Mouse (Mus musculus) midbrain, embryonic 12.5 days (tissue): Measurements from ENCODE around the gene Gigyf2. TPM values are rescaled to one million over a fixed set of nuclear protein-coding genes. Genes with fewer than 3 reads are reported as not detected.

ENCODE experiments used
- ATAC-seq: fragments of 200-750 bp; cut with Nextera tagmentation; 2 replicates; pipeline ENCODE4 v1.8.0; 2017; ENCODE audit warnings: low read depth, moderate TSS enrichment, moderate library complexity; ENCODE audit not compliant: low FRiP score
- H3K27ac ChIP-seq: fragments of 300-500 bp; sonication (generic); replicated peaks from 2 replicates; pipeline ENCODE4 v1.5.1; 2016; ENCODE audit warnings: mild to moderate bottlenecking
- H3K27me3 ChIP-seq: fragments of 300-500 bp; sonication (generic); 2 replicates; pipeline ENCODE4 v1.6.1; 2016; ENCODE audit warnings: mild to moderate bottlenecking
- H3K36me3 ChIP-seq: fragments of 300-500 bp; sonication (generic); 2 replicates; pipeline ENCODE4 v1.6.1; 2016
- H3K4me1 ChIP-seq: fragments of 300-500 bp; sonication (generic); 2 replicates; pipeline ENCODE4 v1.6.1; 2016
- H3K4me2 ChIP-seq: fragments of 300-500 bp; sonication (generic); replicated peaks from 2 replicates; pipeline ENCODE4 v1.6.1; 2016; ENCODE audit warnings: mild to moderate bottlenecking, moderate library complexity
- H3K4me3 ChIP-seq: fragments of 300-500 bp; sonication (generic); 2 replicates; pipeline ENCODE4 v1.5.1; 2016; ENCODE audit warnings: mild to moderate bottlenecking
- H3K9ac ChIP-seq: fragments of 300-500 bp; sonication (generic); replicated peaks from 2 replicates; pipeline ENCODE4 v1.6.1; 2016; ENCODE audit warnings: mild to moderate bottlenecking, moderate library complexity
- H3K9me3 ChIP-seq: fragments of 300-500 bp; sonication (generic); 2 replicates; pipeline ENCODE4 v1.6.1; 2016; ENCODE audit warnings: mild to moderate bottlenecking
- WGBS: fragments of 180-500 bp; shearing (Covaris S2); methylation state at CpG from one replicate; pipeline ENCODE4 v1.1.7; 2016; 5-methylcytosine and 5-hydroxymethylcytosine counted together
- polyA plus RNA-seq: library from polyadenylated mRNA; unstranded; fragments of >200 nt; fragmentation: Nextera tagmentation; extraction: Ambion mirVana; gene quantifications from 2 replicates; pipeline ENCODE4 v1.2.1, GENCODE M21; 2016

Gene Gigyf2
- 64.3 and 71.7 TPM in 2 replicates for polyA plus RNA-seq

DNA sequence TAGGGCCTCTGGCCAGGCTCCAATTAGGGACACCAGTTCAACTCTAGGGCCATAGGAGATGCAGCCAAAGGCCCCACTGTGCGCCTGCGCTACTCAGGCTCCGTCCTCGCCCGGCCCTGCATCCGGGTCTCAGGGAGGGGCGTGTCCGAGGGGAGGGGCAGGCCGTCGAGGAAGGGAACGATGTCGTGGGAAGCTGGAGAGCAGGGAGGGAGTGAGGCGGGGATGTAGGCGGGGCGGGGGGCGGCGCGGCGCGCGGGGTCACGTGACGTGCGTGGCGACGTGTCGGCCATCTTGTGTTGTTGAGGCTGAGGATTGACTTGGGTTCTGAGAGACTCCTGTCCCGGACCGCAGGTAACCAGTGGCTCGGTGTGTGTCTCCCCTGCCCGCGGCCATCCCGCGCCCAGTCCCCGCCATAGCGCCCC lies at the start of gene Gigyf2:
TSS of gene Gigyf2 (plus strand) at position 257 of the 422 bp plus-strand sequence.
- peak; percentile 97 for ATAC-seq
- no peaks in the 10 kb centered on the region for H3K36me3 ChIP-seq
- peaks cover under 1% of the 10 kb centered on the region; the same call in 1 of the 2 replicates for H3K9me3 ChIP-seq
- peak within 1 kb of the TSS; percentile 78 for H3K4me2 ChIP-seq
- peak within 1 kb of the TSS; percentile 85 for H3K4me3 ChIP-seq
- peaks cover 9% of the 10 kb centered on the region for H3K4me1 ChIP-seq
- peak within 1 kb of the TSS; percentile 92 for H3K27ac ChIP-seq
- H3K27me3 ChIP-seq = no peaks in the 10 kb centered on the region
- peak within 1 kb of the TSS; percentile 85 for H3K9ac ChIP-seq
- WGBS = under 1% methylated on average over 29 of the region's 36 CpGs

DNA sequence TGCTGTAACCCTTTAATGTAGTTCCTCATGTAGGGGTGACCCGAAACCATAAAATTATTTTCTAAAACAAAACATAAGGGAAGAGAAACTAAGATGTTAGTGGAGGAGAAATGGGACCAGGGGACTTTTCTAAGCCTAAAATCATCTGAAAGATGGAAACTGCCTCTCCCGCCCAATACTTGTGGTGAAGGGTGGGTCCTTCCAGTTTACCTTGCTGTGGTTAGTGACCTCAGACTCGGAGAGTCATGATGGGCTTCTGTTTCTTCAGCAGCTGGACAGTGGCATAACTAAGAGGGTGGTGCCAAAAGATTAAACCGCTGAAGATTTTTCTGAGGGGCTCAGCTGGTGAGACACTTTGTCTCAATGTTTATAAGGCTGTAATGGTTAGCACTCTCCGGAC lies 46.5 kb upstream of the Gigyf2 start:
- H3K27me3 ChIP-seq = 0 out of 2 replicates have a peak, but pooled peaks cover 5% of the 10 kb centered on the region
- ATAC-seq = no peak

DNA sequence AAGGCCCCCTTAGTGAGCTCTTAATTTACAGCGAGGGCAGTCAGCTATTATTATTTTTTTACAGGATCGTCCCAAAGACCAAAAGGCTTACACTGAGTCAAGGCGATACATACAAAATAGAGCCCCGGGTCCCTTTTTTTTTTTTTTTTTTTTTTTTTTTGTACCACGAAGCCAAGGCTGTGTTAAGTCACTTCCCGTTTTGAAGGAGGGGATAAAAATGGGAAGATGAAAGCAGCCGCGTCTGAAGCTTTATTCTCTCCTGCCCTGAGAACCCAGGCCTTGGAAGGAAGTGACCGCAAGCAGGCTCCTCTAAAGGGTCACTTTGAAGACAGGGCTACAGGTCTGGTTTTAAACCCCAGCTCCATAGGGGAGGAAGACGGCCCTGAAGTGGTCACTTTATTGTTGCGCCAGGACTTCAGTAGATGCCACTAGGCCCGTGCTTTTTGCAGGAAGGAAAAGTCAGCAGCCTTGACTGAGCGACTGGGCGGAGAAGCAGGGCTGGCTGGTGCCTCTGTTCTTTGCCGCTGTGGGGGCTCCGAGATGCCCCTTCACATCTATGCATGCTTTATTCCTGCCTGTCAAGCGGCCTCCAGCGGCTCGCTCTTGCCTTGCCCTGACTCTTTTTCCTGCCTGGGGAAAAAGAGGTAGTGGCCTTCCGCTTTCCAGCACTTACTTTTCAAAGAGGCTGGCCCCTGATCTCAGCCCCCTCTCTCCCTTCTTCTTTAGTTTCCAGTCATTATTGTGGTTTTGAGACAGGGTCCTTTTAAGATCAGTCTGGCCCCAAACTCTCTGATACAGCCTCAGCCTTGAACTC lies 45.0 kb upstream of the Gigyf2 start:
- no peak overlapping the region for H3K9ac ChIP-seq
- ATAC-seq = no peak
- H3K4me2 ChIP-seq = peak overlapping the region; percentile 28
- 0 out of 2 replicates have a peak, but pooled peaks cover 5% of the 10 kb centered on the region for H3K27me3 ChIP-seq
- WGBS = 18% methylated on average over 20 of the region's 20 CpGs
- no peaks in the 10 kb centered on the region for H3K36me3 ChIP-seq
- H3K4me1 ChIP-seq = peaks cover 3% of the 10 kb centered on the region; the same call in 1 of the 2 replicates
- H3K9me3 ChIP-seq = no peaks in the 10 kb centered on the region
- no peak overlapping the region for H3K4me3 ChIP-seq
- H3K27ac ChIP-seq = no peak overlapping the region

More for the DNA sequence above, 46.5 kb upstream of the Gigyf2 start:
- Histone ChIP-seq H3K36me3 (no peaks in the 10 kb centered on the region), H3K4me3 (no peak overlapping the region), H3K4me2 (no peak overlapping the region), H3K9ac (no peak overlapping the region), H3K9me3 (no peaks in the 10 kb centered on the region), H3K4me1 (peaks cover 3% of the 10 kb centered on the region; the same call in 1 of the 2 replicates), H3K27ac (no peak overlapping the region)
- 82% methylated on average over 5 of the region's 5 CpGs for WGBS

DNA sequence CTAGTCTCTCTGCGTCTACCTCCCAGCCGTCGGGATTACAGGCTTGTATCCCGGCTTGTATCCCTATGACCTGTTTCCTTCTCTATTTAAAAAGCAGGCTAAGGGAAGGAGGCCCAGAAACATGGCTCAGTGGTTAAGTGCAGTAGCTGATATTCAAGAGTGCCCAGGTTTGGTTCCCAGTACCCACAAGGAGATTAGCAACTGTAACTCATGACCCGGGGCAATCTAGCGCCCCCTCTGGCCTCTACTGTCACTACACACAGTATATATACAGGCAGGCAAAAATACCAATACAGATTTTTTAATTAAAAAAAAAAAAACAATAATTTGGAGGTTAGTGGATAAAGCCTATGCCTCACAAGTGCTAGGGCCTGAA lies 44.4 kb upstream of the Gigyf2 start:
- no peak overlapping the region for H3K9ac ChIP-seq
- H3K4me3 ChIP-seq = no peak overlapping the region
- no peaks in the 10 kb centered on the region for H3K9me3 ChIP-seq
- no peak overlapping the region for H3K4me2 ChIP-seq
- no peak overlapping the region for H3K27ac ChIP-seq
- 0 out of 2 replicates have a peak, but pooled peaks cover 5% of the 10 kb centered on the region for H3K27me3 ChIP-seq
- no peak for ATAC-seq
- no peaks in the 10 kb centered on the region for H3K36me3 ChIP-seq
- peaks cover 3% of the 10 kb centered on the region; the same call in 1 of the 2 replicates for H3K4me1 ChIP-seq
- 68% methylated on average over 6 of the region's 6 CpGs for WGBS

DNA sequence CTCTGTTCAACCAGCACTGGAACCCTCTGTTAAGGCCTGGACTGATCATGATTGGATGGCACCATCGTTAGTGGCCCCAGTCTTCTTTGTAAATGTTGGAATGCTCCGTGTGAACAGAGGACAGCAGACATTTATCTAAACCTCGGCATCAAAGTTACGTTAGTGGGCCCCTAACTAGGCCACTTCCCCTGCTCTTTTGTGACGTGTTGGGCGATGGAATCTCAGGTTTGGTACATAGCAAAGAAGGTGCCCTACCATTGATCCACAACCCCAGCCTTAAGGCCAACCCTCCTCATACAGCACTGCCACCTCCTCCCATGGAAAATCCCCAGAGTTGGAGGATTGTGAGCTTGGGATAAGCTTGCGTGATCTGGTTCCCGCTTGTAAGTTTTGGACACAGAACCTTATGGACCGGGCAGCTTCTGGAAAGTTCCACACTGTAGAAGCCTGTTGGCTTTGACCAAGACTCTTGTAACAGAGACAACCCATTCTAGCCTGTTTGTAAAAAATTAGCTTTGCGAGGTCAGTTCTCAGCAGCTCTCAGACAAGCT lies 43.3 kb upstream of the Gigyf2 start:
- no peak overlapping the region for H3K4me3 ChIP-seq
- WGBS = 81% methylated on average over 10 of the region's 10 CpGs
- no peak overlapping the region for H3K9ac ChIP-seq
- H3K36me3 ChIP-seq = no peaks in the 10 kb centered on the region
- peaks cover 3% of the 10 kb centered on the region; the same call in 1 of the 2 replicates for H3K4me1 ChIP-seq
- no peak overlapping the region for H3K27ac ChIP-seq
- no peak for ATAC-seq
- H3K4me2 ChIP-seq = no peak overlapping the region
- H3K27me3 ChIP-seq = 0 out of 2 replicates have a peak, but pooled peaks cover 5% of the 10 kb centered on the region
- H3K9me3 ChIP-seq = no peaks in the 10 kb centered on the region

DNA sequence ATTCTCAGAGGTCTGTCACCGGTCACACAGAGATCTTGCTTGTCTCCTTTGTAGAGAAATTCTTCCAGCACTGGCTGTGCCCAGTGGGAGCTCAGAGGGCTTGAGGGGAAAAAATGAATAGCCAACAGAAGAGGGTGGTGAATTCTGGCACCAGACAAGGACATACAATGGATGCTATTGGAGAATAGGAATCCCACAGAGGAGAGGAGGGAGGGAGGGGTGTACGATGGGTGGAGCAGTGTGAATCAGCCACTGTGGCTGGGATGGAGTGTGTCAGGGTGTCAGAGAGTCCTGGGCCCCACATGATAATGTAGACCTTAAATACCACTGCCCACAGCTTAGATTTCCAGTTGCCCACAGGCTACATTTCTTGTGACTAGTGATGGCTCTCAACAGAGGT lies 39.7 kb upstream of the Gigyf2 start:
- Histone ChIP-seq H3K27ac (no peak overlapping the region), H3K4me2 (no peak overlapping the region), H3K27me3 (0 out of 2 replicates have a peak, but pooled peaks cover 5% of the 10 kb centered on the region), H3K9ac (no peak overlapping the region), H3K36me3 (no peaks in the 10 kb centered on the region), H3K4me3 (no peak overlapping the region), H3K4me1 (no peaks in the 10 kb centered on the region), H3K9me3 (no peaks in the 10 kb centered on the region)
- ATAC-seq = no peak
- WGBS = 63% methylated on average over 2 of the region's 2 CpGs

DNA sequence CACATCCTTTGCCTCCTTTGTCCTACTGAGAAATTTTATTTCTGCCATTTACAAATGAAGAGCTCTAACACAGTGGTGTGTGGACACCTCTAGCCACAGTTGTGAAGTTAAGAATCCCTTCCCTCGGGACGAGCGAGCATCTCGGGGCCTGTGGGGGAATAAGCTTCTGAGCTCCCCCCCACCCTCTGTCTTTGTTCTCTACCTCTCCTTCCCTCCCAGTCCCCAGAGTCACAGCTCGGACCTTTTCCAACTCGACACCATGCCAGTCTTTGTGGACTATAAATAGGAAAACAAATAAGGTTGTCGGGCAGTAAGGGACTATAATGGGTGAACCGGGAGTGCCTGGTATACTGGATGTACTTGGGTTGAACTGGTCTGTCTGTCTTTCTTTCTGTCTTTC lies 35.4 kb upstream of the Gigyf2 start:
- H3K36me3 ChIP-seq = no peaks in the 10 kb centered on the region
- H3K4me3 ChIP-seq = no peak overlapping the region
- H3K4me2 ChIP-seq = no peak overlapping the region
- no peak overlapping the region for H3K27ac ChIP-seq
- no peaks in the 10 kb centered on the region for H3K4me1 ChIP-seq
- 63% methylated on average over 8 of the region's 8 CpGs for WGBS
- H3K27me3 ChIP-seq = no peaks in the 10 kb centered on the region
- H3K9ac ChIP-seq = no peak overlapping the region
- ATAC-seq = no peak
- no peaks in the 10 kb centered on the region for H3K9me3 ChIP-seq

DNA sequence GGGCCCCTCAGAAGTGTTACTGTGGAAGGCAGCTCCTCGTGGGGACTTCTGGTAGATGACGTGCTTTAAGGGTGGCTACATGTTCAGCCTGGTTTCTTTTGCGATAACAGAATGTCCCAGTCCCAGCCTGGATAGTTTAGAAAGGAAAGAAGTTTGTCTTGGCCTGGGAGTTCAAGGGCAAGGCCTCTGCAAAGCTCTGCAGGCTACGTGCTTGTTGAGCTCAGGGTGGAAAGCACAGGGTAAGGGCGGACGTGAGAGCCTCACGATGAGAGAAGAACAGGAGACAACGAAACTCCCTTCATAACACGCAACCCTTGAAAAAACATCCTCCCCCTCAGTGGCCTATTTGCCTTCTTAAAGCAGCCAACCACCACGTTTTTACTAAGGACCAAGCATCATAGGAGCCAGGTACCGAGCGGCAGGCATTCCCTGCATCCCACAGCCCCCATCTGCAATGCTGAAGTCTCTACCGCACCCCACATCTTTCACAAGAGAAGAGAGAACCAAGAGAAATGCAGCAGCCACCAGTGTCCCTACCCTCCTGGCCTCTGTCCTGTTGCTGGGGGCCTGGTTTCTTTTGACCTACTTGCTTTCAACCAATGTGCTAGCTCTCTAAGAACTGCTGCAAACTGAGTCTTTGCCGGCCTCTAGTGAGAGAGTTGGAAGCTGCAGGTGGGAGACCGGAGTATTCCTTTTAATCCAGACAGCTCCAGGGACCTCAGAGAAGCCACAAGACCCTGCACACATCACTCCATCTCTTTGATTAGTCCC lies 34.2 kb upstream of the Gigyf2 start:
- WGBS = 60% methylated on average over 15 of the region's 15 CpGs
- no peak overlapping the region for H3K4me2 ChIP-seq
- no peaks in the 10 kb centered on the region for H3K27me3 ChIP-seq
- no peak overlapping the region for H3K27ac ChIP-seq
- no peak overlapping the region for H3K4me3 ChIP-seq
- no peak for ATAC-seq
- H3K9ac ChIP-seq = no peak overlapping the region
- no peaks in the 10 kb centered on the region for H3K9me3 ChIP-seq
- no peaks in the 10 kb centered on the region for H3K36me3 ChIP-seq
- no peaks in the 10 kb centered on the region for H3K4me1 ChIP-seq

DNA sequence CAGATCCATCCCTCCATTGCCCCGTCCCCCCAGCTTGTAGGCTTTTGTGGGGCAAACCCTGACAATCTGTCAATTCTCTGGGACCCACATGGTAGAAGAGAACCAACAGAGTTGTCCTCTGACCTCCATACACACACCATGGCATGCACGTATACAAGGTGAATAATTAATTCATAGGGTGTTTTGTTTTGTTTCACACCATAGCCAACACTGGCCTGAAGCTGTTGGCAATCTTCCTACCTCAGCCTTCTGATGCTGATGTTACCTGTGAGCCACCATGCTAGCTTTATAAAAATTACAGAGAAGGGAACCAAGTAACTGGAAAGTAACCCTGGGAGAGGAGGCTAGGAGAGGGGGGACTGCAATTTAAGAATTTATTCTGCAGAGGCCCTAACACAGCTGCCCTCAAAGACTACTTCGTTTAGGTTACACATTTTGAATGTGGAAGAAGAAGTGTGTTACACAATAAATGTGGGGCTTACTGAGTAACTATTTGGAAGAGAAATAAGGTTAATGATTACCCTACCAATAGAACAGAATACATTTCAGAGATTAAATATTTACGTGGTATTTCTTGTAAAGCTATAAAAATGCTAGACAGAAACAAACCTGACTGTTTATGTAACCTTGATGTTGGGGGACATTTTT lies 32.6 kb upstream of the Gigyf2 start:
- H3K27ac ChIP-seq = no peak overlapping the region
- H3K9ac ChIP-seq = no peak overlapping the region
- H3K36me3 ChIP-seq = no peaks in the 10 kb centered on the region
- WGBS = 86% methylated on average over 4 of the region's 4 CpGs
- H3K9me3 ChIP-seq = no peaks in the 10 kb centered on the region
- ATAC-seq = no peak
- H3K4me3 ChIP-seq = no peak overlapping the region
- no peaks in the 10 kb centered on the region for H3K27me3 ChIP-seq
- no peak overlapping the region for H3K4me2 ChIP-seq
- no peaks in the 10 kb centered on the region for H3K4me1 ChIP-seq

DNA sequence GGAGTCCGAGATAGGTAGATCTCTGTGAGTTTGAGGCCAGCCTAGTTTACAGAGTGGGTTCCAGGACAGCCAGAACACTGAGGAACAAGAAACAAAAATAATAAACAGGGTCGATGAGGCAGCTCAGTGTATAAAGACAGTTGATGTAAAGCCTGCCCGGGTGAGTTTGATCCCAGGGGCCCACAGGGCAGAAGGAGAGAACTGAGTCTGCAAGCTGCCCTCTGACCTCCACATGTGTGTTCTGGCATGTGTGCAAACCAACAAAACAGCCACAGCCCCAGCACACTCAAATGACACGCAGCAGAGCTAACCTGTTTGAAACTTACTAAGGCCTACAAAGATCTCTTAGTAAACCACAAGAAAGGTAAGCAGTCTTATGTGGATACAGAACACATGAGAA lies 31.8 kb upstream of the Gigyf2 start:
- no peak for ATAC-seq
- no peaks in the 10 kb centered on the region for H3K27me3 ChIP-seq
- no peaks in the 10 kb centered on the region for H3K9me3 ChIP-seq
- H3K4me3 ChIP-seq = no peak overlapping the region
- H3K36me3 ChIP-seq = no peaks in the 10 kb centered on the region
- no peak overlapping the region for H3K27ac ChIP-seq
- WGBS = 69% methylated on average over 4 of the region's 4 CpGs
- H3K4me1 ChIP-seq = no peaks in the 10 kb centered on the region
- H3K4me2 ChIP-seq = no peak overlapping the region
- no peak overlapping the region for H3K9ac ChIP-seq

DNA sequence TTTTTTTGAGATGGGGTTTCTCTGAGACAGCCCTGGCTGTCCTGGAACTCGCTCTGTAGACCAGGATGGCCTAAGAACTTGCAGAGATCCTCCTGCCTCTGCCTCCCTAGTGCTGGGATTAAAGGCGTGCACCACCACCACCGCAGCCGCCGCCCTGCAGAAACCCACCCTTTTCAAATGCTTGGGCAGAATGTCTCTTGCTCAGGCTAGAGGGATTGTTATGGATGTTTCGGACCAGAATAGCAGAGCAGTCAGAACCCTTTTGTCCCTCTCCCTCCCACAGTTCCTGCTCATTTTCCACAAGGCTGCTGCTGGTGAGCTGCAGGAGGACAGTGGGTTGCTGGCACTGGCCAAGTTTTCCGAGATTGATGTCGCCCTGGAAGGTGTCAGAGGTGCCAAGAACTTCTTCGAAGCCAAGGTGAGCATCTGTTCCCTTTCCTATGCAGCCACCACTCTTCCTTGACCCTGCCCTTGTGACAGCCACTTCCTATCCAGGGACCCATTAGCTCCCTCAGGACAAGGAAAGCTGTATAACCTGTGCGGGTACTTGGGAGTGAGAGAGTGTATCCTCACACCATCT lies 29.4 kb upstream of the Gigyf2 start:
- WGBS = 87% methylated on average over 10 of the region's 10 CpGs
- H3K36me3 ChIP-seq = no peaks in the 10 kb centered on the region
- no peaks in the 10 kb centered on the region for H3K4me1 ChIP-seq
- no peaks in the 10 kb centered on the region for H3K27me3 ChIP-seq
- no peak overlapping the region for H3K4me2 ChIP-seq
- H3K9me3 ChIP-seq = no peaks in the 10 kb centered on the region
- no peak overlapping the region for H3K9ac ChIP-seq
- H3K4me3 ChIP-seq = no peak overlapping the region
- ATAC-seq = no peak
- H3K27ac ChIP-seq = no peak overlapping the region
